ENCODE assay signal across 13 mouse cellular contexts in genomic region chr2:142517731-142518130, GRCm38 (mm10).
"Had no signal": no experiment of that assay in that cellular context is flagged by ENCODE, and none has a peak within 500 bp of the region (broad histone marks: within the 10 kb centered on the region; RNA-seq: fewer than 3 reads in every experiment).

No protein-coding gene starts in this region.

- H3K9ac ChIP-seq: liver, embryonic 15.5 days; midbrain, embryonic 13.5 days; stomach, embryonic 15.5 days had no signal

- H3K27me3 ChIP-seq: liver, embryonic 15.5 days; midbrain, embryonic 13.5 days; stomach, embryonic 15.5 days had no signal

- H3K4me2 ChIP-seq: liver, embryonic 11.5 days; liver, embryonic 15.5 days; midbrain, embryonic 13.5 days; stomach, embryonic 15.5 days had no signal

- H3K9me3 ChIP-seq: limb, embryonic 10.5 days; liver, embryonic 15.5 days; midbrain, embryonic 13.5 days; stomach, embryonic 15.5 days had no signal

- H3K36me3 ChIP-seq: limb, embryonic 10.5 days; liver, embryonic 15.5 days; midbrain, embryonic 13.5 days; stomach, embryonic 15.5 days had no signal

- H3K27ac ChIP-seq: limb, embryonic 10.5 days; liver, embryonic 15.5 days; midbrain, embryonic 13.5 days; stomach, embryonic 15.5 days had no signal

- ATAC-seq: lung, postnatal 0 days; midbrain, embryonic 13.5 days had no signal

- DNase-seq: kidney, adult 18-20 months; kidney, postnatal 10 days; kidney, postnatal 4 days; lung, adult 2 months; lung, postnatal 36 days; thymus, adult 2 months; thymus, postnatal 36 days had no signal

- H3K4me1 ChIP-seq: liver, embryonic 15.5 days; midbrain, embryonic 13.5 days; stomach, embryonic 15.5 days had no signal

- H3K4me3 ChIP-seq: limb, embryonic 10.5 days; liver, embryonic 15.5 days; midbrain, embryonic 13.5 days; stomach, embryonic 15.5 days had no signal
